Mouse (Mus musculus) hindbrain, embryonic 12.5 days (tissue): ENCODE measurements around the gene Tcea2. TPM values are rescaled to one million over a fixed set of nuclear protein-coding genes. Genes with fewer than 3 reads are reported as not detected.

ENCODE experiments used
- ATAC-seq: fragments of 200-750 bp; cut with Nextera tagmentation; 2 replicates; pipeline ENCODE4 v1.8.0; 2017; ENCODE audit warnings: moderate TSS enrichment; ENCODE audit not compliant: low FRiP score
- H3K27ac ChIP-seq: fragments of 300-500 bp; sonication (generic); 2 replicates; pipeline ENCODE4 v1.5.1; 2016; ENCODE audit warnings: mild to moderate bottlenecking
- H3K27me3 ChIP-seq: fragments of 300-500 bp; sonication (generic); 2 replicates; pipeline ENCODE4 v1.6.1; 2016; ENCODE audit warnings: mild to moderate bottlenecking
- H3K36me3 ChIP-seq: fragments of 300-500 bp; sonication (generic); 2 replicates; pipeline ENCODE4 v1.6.1; 2016; ENCODE audit warnings: mild to moderate bottlenecking
- H3K4me1 ChIP-seq: fragments of 300-500 bp; sonication (generic); 2 replicates; pipeline ENCODE4 v1.6.1; 2016
- H3K4me2 ChIP-seq: fragments of 300-500 bp; sonication (generic); replicated peaks from 2 replicates; pipeline ENCODE4 v1.6.1; 2016; ENCODE audit warnings: mild to moderate bottlenecking
- H3K4me3 ChIP-seq: fragments of 300-500 bp; sonication (generic); 2 replicates; pipeline ENCODE4 v1.5.1; 2016; ENCODE audit warnings: mild to moderate bottlenecking
- H3K9ac ChIP-seq: fragments of 300-500 bp; sonication (generic); 2 replicates; pipeline ENCODE4 v1.6.1; 2016; ENCODE audit warnings: mild to moderate bottlenecking, moderate library complexity
- H3K9me3 ChIP-seq: fragments of 300-500 bp; sonication (generic); replicated peaks from 2 replicates; pipeline ENCODE4 v1.6.1; 2016; ENCODE audit warnings: mild to moderate bottlenecking
- WGBS: fragments of 180-500 bp; shearing (Covaris S2); methylation state at CpG from one replicate; pipeline ENCODE4 v1.1.7; 2016; 5-methylcytosine and 5-hydroxymethylcytosine counted together
- polyA plus RNA-seq: library from polyadenylated mRNA; unstranded; fragments of >200 nt; fragmentation: Nextera tagmentation; extraction: Ambion mirVana; gene quantifications from 2 replicates; pipeline ENCODE4 v1.2.1, GENCODE M21; 2016

Gene Tcea2
- polyA plus RNA-seq, result 27.7 and 29.9 TPM in 2 replicates

DNA sequence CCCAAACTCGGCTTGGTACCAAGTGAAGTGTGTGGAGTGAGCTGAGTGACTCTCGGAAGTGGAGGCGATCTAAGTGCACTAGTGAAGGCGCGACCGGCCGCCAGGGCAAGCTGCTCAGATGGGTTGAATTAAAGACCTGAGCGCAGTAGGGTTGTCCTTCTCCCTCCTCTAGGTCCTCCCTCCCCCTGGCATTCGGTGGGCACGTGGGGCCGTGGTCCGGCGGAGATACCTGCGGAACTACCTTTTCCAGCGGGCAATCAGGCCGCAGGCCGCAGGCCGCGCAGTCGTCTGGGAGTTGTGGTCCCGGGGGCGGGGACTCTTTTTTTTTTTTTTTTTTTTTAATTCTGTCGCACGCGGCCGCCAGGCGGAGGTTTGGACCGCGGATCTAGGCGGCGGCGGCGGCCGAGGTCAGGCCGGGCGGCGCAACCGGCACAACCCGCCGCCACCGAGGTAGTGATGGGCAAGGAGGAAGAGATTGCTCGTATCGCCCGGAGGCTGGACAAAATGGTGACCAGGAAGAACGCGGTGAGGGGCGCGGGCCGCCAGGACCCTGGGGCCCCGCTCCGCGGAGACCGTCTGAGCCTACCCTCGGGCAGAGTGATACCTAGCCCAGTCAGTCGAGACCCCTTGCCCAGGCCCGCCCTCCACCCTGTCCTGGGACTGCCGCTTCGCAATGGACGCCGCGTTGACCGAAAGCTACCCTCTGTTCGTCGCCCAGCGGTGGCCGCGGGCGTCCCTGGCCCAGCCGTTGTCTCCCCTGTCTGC lies at the start of gene Tcea2:
TSS of gene Tcea2 (plus strand) at position 360 of the 765 bp plus-strand sequence.
- Histone ChIP-seq H3K27ac (0 out of 2 replicates have a peak within 1 kb of the TSS, but pooled peaks have one; percentile 40), H3K9me3 (no peaks in the 10 kb centered on the region), H3K4me3 (peak within 1 kb of the TSS; percentile 63), H3K4me1 (peaks cover 29% of the 10 kb centered on the region), H3K9ac (peak within 1 kb of the TSS; percentile 90), H3K36me3 (no peaks in the 10 kb centered on the region), H3K27me3 (no peaks in the 10 kb centered on the region), H3K4me2 (peak within 1 kb of the TSS; percentile 89)
- peak; percentile 57 for ATAC-seq
- WGBS, result under 1% methylated on average over 60 of the region's 69 CpGs

GRCm38 (mm10) chr2:181632624-181633023 lies 47.5 kb upstream of the Tcea2 start:
- H3K4me2 ChIP-seq, result no peak overlapping the region
- no peak for ATAC-seq

DNA sequence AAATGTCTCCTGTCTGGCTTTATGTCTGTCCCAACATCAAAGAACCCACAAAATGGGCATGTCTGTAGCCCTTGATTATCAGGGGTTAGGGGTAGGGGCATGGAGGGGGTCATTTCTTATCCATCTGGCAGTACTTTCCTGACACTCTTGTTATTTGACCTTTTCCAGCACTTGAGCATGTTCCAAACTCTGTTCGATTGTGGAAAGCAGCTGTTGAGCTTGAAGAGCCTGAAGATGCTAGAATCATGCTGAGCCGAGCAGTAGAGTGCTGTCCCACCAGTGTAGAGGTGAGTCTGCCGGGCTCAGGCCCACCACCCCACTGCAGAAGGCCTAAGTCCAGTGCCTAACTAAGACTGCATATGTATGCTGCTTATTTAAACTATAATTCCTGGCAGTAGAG lies 44.2 kb upstream of the Tcea2 start:
- no peak overlapping the region for H3K4me2 ChIP-seq
- H3K27ac ChIP-seq, result no peak overlapping the region
- peaks cover 82% of the 10 kb centered on the region for H3K36me3 ChIP-seq
- H3K4me1 ChIP-seq, result no peaks in the 10 kb centered on the region
- no peaks in the 10 kb centered on the region for H3K9me3 ChIP-seq
- ATAC-seq, result no peak
- H3K9ac ChIP-seq, result no peak overlapping the region
- 91% methylated on average over 3 of the region's 3 CpGs for WGBS
- no peak overlapping the region for H3K4me3 ChIP-seq
- H3K27me3 ChIP-seq, result no peaks in the 10 kb centered on the region

More at GRCm38 (mm10) chr2:181632624-181633023, 47.5 kb upstream of the Tcea2 start:
- peaks cover 72% of the 10 kb centered on the region for H3K36me3 ChIP-seq
- H3K9ac ChIP-seq, result no peak overlapping the region
- H3K9me3 ChIP-seq, result no peaks in the 10 kb centered on the region
- H3K4me1 ChIP-seq, result no peaks in the 10 kb centered on the region
- no peak overlapping the region for H3K4me3 ChIP-seq
- no peaks in the 10 kb centered on the region for H3K27me3 ChIP-seq
- 96% methylated on average over 6 of the region's 6 CpGs for WGBS
- no peak overlapping the region for H3K27ac ChIP-seq

GRCm38 (mm10) chr2:181644361-181644760 lies 35.7 kb upstream of the Tcea2 start:
- no peak for ATAC-seq
- WGBS, result 92% methylated on average over 2 of the region's 2 CpGs
- H3K27me3 ChIP-seq, result no peaks in the 10 kb centered on the region
- H3K4me2 ChIP-seq, result no peak overlapping the region
- no peaks in the 10 kb centered on the region for H3K9me3 ChIP-seq
- no peak overlapping the region for H3K4me3 ChIP-seq
- H3K9ac ChIP-seq, result no peak overlapping the region
- no peak overlapping the region for H3K27ac ChIP-seq
- no peaks in the 10 kb centered on the region for H3K4me1 ChIP-seq
- peaks cover 85% of the 10 kb centered on the region for H3K36me3 ChIP-seq

- WGBS, result 89% methylated on average over 3 of the region's 3 CpGs
- no peak overlapping the region for H3K9ac ChIP-seq
- no peaks in the 10 kb centered on the region for H3K9me3 ChIP-seq
- H3K27ac ChIP-seq, result no peak overlapping the region
- H3K4me3 ChIP-seq, result no peak overlapping the region
- H3K36me3 ChIP-seq, result peaks cover 86% of the 10 kb centered on the region
- H3K4me1 ChIP-seq, result no peaks in the 10 kb centered on the region
- no peak overlapping the region for H3K4me2 ChIP-seq
- no peaks in the 10 kb centered on the region for H3K27me3 ChIP-seq
- ATAC-seq, result no peak
Observed at GRCm38 (mm10) chr2:181645666-181646065, 34.4 kb upstream of the Tcea2 start.

DNA sequence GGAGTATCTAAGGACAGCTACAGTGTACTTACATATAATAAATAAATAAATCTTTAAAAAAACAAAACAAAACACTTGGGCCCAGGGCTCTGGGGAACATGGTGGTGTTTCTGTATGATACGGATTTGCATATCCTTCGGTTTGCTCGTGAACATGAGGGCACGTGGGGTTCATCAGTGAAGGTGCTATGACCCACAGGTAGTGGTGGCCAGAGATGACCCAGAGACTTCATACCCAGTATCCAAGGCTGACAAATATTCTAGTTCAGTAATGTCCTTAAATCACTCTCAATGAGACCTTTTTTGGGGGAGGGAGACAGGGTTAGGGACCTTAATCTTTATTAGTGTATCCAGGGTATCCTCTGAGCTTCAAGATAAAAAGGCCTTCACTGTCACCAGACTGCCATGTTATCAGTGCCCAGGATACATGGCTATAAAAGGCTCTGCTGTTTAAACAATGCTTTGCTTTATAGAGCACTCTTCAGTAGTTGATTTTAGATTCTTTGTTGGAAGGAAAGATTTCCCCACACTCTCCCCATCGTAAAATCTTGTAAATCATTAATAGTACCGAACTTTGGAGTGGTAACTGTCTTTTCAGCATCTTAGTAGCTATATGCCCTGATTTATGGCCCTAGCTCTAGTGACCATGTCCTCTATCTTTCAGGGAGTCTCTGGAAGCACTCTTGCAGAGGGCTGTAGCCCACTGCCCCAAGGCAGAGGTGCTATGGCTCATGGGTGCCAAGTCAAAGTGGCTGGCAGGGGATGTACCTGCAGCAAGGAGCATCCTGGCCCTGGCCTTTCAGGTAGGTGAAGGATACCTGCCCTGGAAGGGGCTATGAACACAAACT lies 33.3 kb upstream of the Tcea2 start:
- Histone ChIP-seq H3K27me3 (no peaks in the 10 kb centered on the region), H3K27ac (no peak overlapping the region), H3K4me3 (no peak overlapping the region), H3K9ac (no peak overlapping the region), H3K4me1 (no peaks in the 10 kb centered on the region), H3K36me3 (peaks cover 82% of the 10 kb centered on the region), H3K9me3 (no peaks in the 10 kb centered on the region), H3K4me2 (no peak overlapping the region)
- ATAC-seq, result no peak
- WGBS, result 95% methylated on average over 6 of the region's 6 CpGs

DNA sequence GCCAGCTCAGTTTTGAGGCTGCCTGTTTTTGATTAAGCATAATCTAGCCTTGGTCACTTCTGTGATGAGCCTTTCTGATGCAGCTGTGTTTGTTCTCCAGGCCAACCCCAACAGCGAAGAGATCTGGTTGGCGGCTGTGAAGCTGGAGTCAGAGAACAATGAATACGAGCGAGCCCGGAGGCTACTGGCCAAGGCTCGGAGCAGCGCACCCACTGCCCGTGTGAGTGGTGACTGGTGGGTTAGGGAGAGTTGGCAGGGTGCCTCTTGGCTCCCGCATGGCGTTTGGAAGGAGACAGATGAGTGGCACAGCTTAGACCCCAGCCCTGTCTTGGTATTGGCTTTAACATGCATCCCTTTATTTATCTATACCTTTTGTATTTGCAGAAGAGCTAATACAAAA lies 31.2 kb upstream of the Tcea2 start:
- peaks cover 90% of the 10 kb centered on the region for H3K36me3 ChIP-seq
- ATAC-seq, result no peak
- H3K27ac ChIP-seq, result no peak overlapping the region
- H3K9me3 ChIP-seq, result no peaks in the 10 kb centered on the region
- H3K9ac ChIP-seq, result no peak overlapping the region
- no peak overlapping the region for H3K4me2 ChIP-seq
- H3K27me3 ChIP-seq, result no peaks in the 10 kb centered on the region
- H3K4me1 ChIP-seq, result no peaks in the 10 kb centered on the region
- WGBS, result 93% methylated on average over 10 of the region's 10 CpGs
- no peak overlapping the region for H3K4me3 ChIP-seq

DNA sequence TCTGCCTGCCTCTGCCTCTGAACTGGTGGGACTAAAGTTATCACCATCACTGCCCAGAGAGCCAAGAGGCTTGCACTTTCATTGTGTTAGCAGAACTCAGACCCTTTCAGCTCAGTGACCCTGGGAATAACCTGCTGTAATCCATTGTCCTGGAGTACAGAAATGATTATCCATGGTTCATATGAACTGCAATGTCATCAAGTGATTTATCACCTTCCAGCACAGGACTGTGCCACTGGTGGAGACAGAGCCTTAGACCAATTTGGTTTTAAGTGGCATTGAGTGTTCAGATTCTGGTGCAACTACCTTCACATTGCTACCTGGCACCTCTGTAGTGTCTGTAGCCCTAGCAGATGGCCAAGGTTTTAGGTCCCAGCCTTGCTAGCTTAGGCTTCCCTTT lies 27.0 kb upstream of the Tcea2 start:
- ATAC-seq, result no peak
- Histone ChIP-seq H3K27ac (no peak overlapping the region), H3K9me3 (no peaks in the 10 kb centered on the region), H3K4me3 (no peak overlapping the region), H3K9ac (no peak overlapping the region), H3K4me1 (no peaks in the 10 kb centered on the region), H3K36me3 (peaks cover 76% of the 10 kb centered on the region), H3K4me2 (no peak overlapping the region), H3K27me3 (no peaks in the 10 kb centered on the region)

GRCm38 (mm10) chr2:181653523-181653922 lies 26.6 kb upstream of the Tcea2 start:
- no peaks in the 10 kb centered on the region for H3K4me1 ChIP-seq
- ATAC-seq, result no peak
- H3K9ac ChIP-seq, result no peak overlapping the region
- no peak overlapping the region for H3K4me2 ChIP-seq
- H3K36me3 ChIP-seq, result peaks cover 72% of the 10 kb centered on the region
- H3K9me3 ChIP-seq, result no peaks in the 10 kb centered on the region
- H3K27me3 ChIP-seq, result no peaks in the 10 kb centered on the region
- no peak overlapping the region for H3K4me3 ChIP-seq
- WGBS, result 95% methylated on average over 1 of the region's 1 CpGs
- H3K27ac ChIP-seq, result no peak overlapping the region

GRCm38 (mm10) chr2:181656734-181657133 lies 23.4 kb upstream of the Tcea2 start, which contains the start of gene Gm29797:
TSS of gene Gm29797 (plus strand) at chr2:181657034.
- H3K27ac ChIP-seq, result no peak within 1 kb of the TSS
- no peak within 1 kb of the TSS for H3K4me3 ChIP-seq
- H3K4me1 ChIP-seq, result peaks cover 10% of the 10 kb centered on the region; the same call in 1 of the 2 replicates
- ATAC-seq, result no peak
- 70% methylated on average over 3 of the region's 3 CpGs for WGBS
- H3K27me3 ChIP-seq, result no peaks in the 10 kb centered on the region
- no peak within 1 kb of the TSS for H3K4me2 ChIP-seq
- no peaks in the 10 kb centered on the region for H3K9me3 ChIP-seq
- no peak within 1 kb of the TSS for H3K9ac ChIP-seq
- H3K36me3 ChIP-seq, result peaks cover 43% of the 10 kb centered on the region

GRCm38 (mm10) chr2:181657441-181657840 lies 22.7 kb upstream of the Tcea2 start:
- Histone ChIP-seq H3K4me1 (peaks cover 10% of the 10 kb centered on the region; the same call in 1 of the 2 replicates), H3K36me3 (peaks cover 36% of the 10 kb centered on the region)

GRCm38 (mm10) chr2:181658528-181658927 lies 21.6 kb upstream of the Tcea2 start:
- Histone ChIP-seq H3K9ac (no peak overlapping the region), H3K4me3 (no peak overlapping the region), H3K9me3 (no peaks in the 10 kb centered on the region), H3K27ac (no peak overlapping the region), H3K27me3 (no peaks in the 10 kb centered on the region), H3K4me2 (no peak overlapping the region), H3K4me1 (peaks cover 10% of the 10 kb centered on the region; the same call in 1 of the 2 replicates), H3K36me3 (peaks cover 25% of the 10 kb centered on the region)
- WGBS, result 76% methylated on average over 7 of the region's 7 CpGs
- no peak for ATAC-seq

More at GRCm38 (mm10) chr2:181657441-181657840, 22.7 kb upstream of the Tcea2 start:
- Histone ChIP-seq H3K27me3 (no peaks in the 10 kb centered on the region), H3K9me3 (no peaks in the 10 kb centered on the region), H3K4me2 (no peak overlapping the region), H3K4me3 (no peak overlapping the region), H3K27ac (no peak overlapping the region), H3K9ac (no peak overlapping the region)
- no peak for ATAC-seq
- WGBS, result 76% methylated on average over 2 of the region's 2 CpGs
